Mouse (Mus musculus): Measurements from ENCODE around the gene Myo1d. TPM values are rescaled to one million over a fixed set of nuclear protein-coding genes. Genes with fewer than 3 reads are reported as not detected.

Myo1d gene
- polyA plus RNA-seq, 1 experiment from 2014 or later: 14.4 TPM

GRCm38 (mm10) chr11:80628992-80629865 is 150.6 kb downstream of the Myo1d start:
- no peaks in the 10 kb centered on the region for H3K36me3 ChIP-seq
- no peaks in the 10 kb centered on the region for H3K27me3 ChIP-seq
- no peak overlapping the region for H3K4me2 ChIP-seq
- H3K4me1 ChIP-seq: no peaks in the 10 kb centered on the region
- H3K9ac ChIP-seq: no peak overlapping the region
- H3K9me3 ChIP-seq (replicated peaks): no peaks in the 10 kb centered on the region
- WGBS: 83% methylated on average over 10 of the region's 10 CpGs
- no peak overlapping the region for H3K4me3 ChIP-seq (replicated peaks)
- ATAC-seq (replicated peaks; ENCODE audit: low FRiP score): no peak
- H3K27ac ChIP-seq: no peak overlapping the region

- Histone ChIP-seq H3K4me1 (no peaks in the 10 kb centered on the region), H3K4me3 (replicated peaks) (no peak overlapping the region), H3K9ac (no peak overlapping the region), H3K27ac (no peak overlapping the region), H3K27me3 (no peaks in the 10 kb centered on the region), H3K4me2 (no peak overlapping the region), H3K36me3 (no peaks in the 10 kb centered on the region), H3K9me3 (replicated peaks) (no peaks in the 10 kb centered on the region)
- WGBS: 91% methylated on average over 4 of the region's 4 CpGs
- ATAC-seq (replicated peaks; ENCODE audit: low FRiP score): no peak
Measured at GRCm38 (mm10) chr11:80628581-80628980, 151.2 kb downstream of the Myo1d start.

- no peak overlapping the region for H3K27ac ChIP-seq
- 52% methylated on average over 7 of the region's 7 CpGs for WGBS
Measured at GRCm38 (mm10) chr11:80623038-80623380, 156.8 kb downstream of the Myo1d start.

GRCm38 (mm10) chr11:80622233-80623037 is 157.4 kb downstream of the Myo1d start:
- Histone ChIP-seq H3K27ac (no peak overlapping the region), H3K27me3 (no peaks in the 10 kb centered on the region), H3K4me3 (replicated peaks) (no peak overlapping the region), H3K4me2 (no peak overlapping the region), H3K36me3 (no peaks in the 10 kb centered on the region), H3K9ac (no peak overlapping the region), H3K9me3 (replicated peaks) (no peaks in the 10 kb centered on the region), H3K4me1 (no peaks in the 10 kb centered on the region)
- 28% methylated on average over 11 of the region's 11 CpGs for WGBS
- no peak for ATAC-seq (replicated peaks; ENCODE audit: low FRiP score)

More at GRCm38 (mm10) chr11:80623038-80623380, 156.8 kb downstream of the Myo1d start:
- no peaks in the 10 kb centered on the region for H3K27me3 ChIP-seq
- H3K9me3 ChIP-seq (replicated peaks): no peaks in the 10 kb centered on the region
- no peak overlapping the region for H3K9ac ChIP-seq
- no peak overlapping the region for H3K4me3 ChIP-seq (replicated peaks)
- no peaks in the 10 kb centered on the region for H3K36me3 ChIP-seq
- no peaks in the 10 kb centered on the region for H3K4me1 ChIP-seq
- no peak for ATAC-seq (replicated peaks; ENCODE audit: low FRiP score)
- no peak overlapping the region for H3K4me2 ChIP-seq

GRCm38 (mm10) chr11:80614949-80615725 is 164.7 kb downstream of the Myo1d start:
- WGBS: 58% methylated on average over 6 of the region's 6 CpGs
- Histone ChIP-seq H3K4me2 (no peak overlapping the region), H3K9me3 (replicated peaks) (no peaks in the 10 kb centered on the region), H3K27ac (no peak overlapping the region), H3K36me3 (no peaks in the 10 kb centered on the region), H3K27me3 (no peaks in the 10 kb centered on the region), H3K4me3 (replicated peaks) (no peak overlapping the region), H3K9ac (no peak overlapping the region), H3K4me1 (no peaks in the 10 kb centered on the region)
- ATAC-seq (replicated peaks; ENCODE audit: low FRiP score): no peak

GRCm38 (mm10) chr11:80614418-80614817 is 165.4 kb downstream of the Myo1d start:
- H3K27ac ChIP-seq: no peak overlapping the region
- H3K9ac ChIP-seq: no peak overlapping the region
- no peaks in the 10 kb centered on the region for H3K9me3 ChIP-seq (replicated peaks)
- no peak for ATAC-seq (replicated peaks; ENCODE audit: low FRiP score)
- no peak overlapping the region for H3K4me3 ChIP-seq (replicated peaks)
- no peaks in the 10 kb centered on the region for H3K4me1 ChIP-seq
- WGBS: 44% methylated on average over 5 of the region's 5 CpGs
- H3K27me3 ChIP-seq: no peaks in the 10 kb centered on the region
- H3K4me2 ChIP-seq: no peak overlapping the region
- H3K36me3 ChIP-seq: no peaks in the 10 kb centered on the region

GRCm38 (mm10) chr11:80613534-80613933 is 166.3 kb downstream of the Myo1d start:
- ATAC-seq (replicated peaks; ENCODE audit: low FRiP score): no peak
- H3K4me1 ChIP-seq: no peaks in the 10 kb centered on the region
- H3K4me2 ChIP-seq: no peak overlapping the region
- H3K36me3 ChIP-seq: no peaks in the 10 kb centered on the region
- H3K27ac ChIP-seq: no peak overlapping the region
- no peaks in the 10 kb centered on the region for H3K9me3 ChIP-seq (replicated peaks)
- H3K27me3 ChIP-seq: no peaks in the 10 kb centered on the region
- H3K9ac ChIP-seq: no peak overlapping the region
- 10% methylated on average over 6 of the region's 6 CpGs for WGBS
- no peak overlapping the region for H3K4me3 ChIP-seq (replicated peaks)

- 0 out of 2 replicates have a peak overlapping the region, but pooled peaks have one; percentile 0 for H3K4me3 ChIP-seq (replicated peaks)
- ATAC-seq (replicated peaks; ENCODE audit: low FRiP score): no peak
Measured at GRCm38 (mm10) chr11:80602707-80603441, 177.0 kb downstream of the Myo1d start.

GRCm38 (mm10) chr11:80602041-80602458 is 177.8 kb downstream of the Myo1d start:
- WGBS: 35% methylated on average over 8 of the region's 8 CpGs
- H3K4me3 ChIP-seq (replicated peaks): no peak overlapping the region
- H3K9ac ChIP-seq: no peak overlapping the region
- H3K9me3 ChIP-seq (replicated peaks): no peaks in the 10 kb centered on the region
- no peak overlapping the region for H3K4me2 ChIP-seq
- no peak overlapping the region for H3K27ac ChIP-seq
- H3K4me1 ChIP-seq: peaks cover 2% of the 10 kb centered on the region; the same call in 1 of the 2 replicates
- H3K27me3 ChIP-seq: peaks cover 9% of the 10 kb centered on the region; the same call in 1 of the 2 replicates
- no peaks in the 10 kb centered on the region for H3K36me3 ChIP-seq
- ATAC-seq (replicated peaks; ENCODE audit: low FRiP score): no peak

More at GRCm38 (mm10) chr11:80602707-80603441, 177.0 kb downstream of the Myo1d start:
- Histone ChIP-seq H3K36me3 (no peaks in the 10 kb centered on the region), H3K9ac (no peak overlapping the region), H3K27me3 (peaks cover 9% of the 10 kb centered on the region; the same call in 1 of the 2 replicates), H3K27ac (no peak overlapping the region), H3K4me2 (peak overlapping the region; percentile 42), H3K4me1 (peaks cover 2% of the 10 kb centered on the region; the same call in 1 of the 2 replicates), H3K9me3 (replicated peaks) (no peaks in the 10 kb centered on the region)
- 12% methylated on average over 24 of the region's 24 CpGs for WGBS

GRCm38 (mm10) chr11:80601040-80601864 is 178.6 kb downstream of the Myo1d start:
- Histone ChIP-seq H3K27ac (no peak overlapping the region), H3K9ac (no peak overlapping the region), H3K36me3 (no peaks in the 10 kb centered on the region), H3K4me3 (replicated peaks) (no peak overlapping the region), H3K4me2 (no peak overlapping the region), H3K27me3 (peaks cover 9% of the 10 kb centered on the region; the same call in 1 of the 2 replicates), H3K9me3 (replicated peaks) (no peaks in the 10 kb centered on the region), H3K4me1 (peaks cover 2% of the 10 kb centered on the region; the same call in 1 of the 2 replicates)
- ATAC-seq (replicated peaks; ENCODE audit: low FRiP score): no peak
- 68% methylated on average over 20 of the region's 20 CpGs for WGBS
